ENCODE assay signal across 19 mouse cellular contexts in the genomic region with DNA sequence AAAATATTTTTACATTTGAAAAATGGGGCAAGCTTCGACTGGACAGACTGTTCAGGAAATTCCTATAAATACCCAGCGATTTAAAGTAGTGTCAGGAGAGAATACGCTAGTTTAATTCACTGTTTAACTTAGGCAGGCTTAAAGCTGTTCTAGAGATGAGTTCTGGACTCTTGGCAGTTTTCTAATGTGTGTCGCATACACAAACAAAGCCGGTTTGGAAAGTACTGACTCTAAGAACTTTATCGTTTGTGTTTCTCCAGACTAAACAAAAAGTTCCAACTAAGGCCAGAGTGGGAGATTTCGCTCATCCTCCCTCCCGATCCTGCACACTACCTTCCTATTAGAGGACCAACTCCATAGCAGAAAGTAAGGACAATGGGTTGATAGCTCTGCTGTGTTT.
DNase-seq lines count a peak whose midpoint lies in the region; ATAC-seq and TF ChIP-seq lines count a peak whose summit lies in the region.
"Had no signal": no experiment of that assay in that cellular context is flagged by ENCODE, and none has a peak within 500 bp of the region (broad histone marks: within the 10 kb centered on the region; RNA-seq: fewer than 3 reads in every experiment).

No protein-coding gene starts in this region.

- no peaks in the 10 kb centered on the region for H3K27me3 ChIP-seq in heart, embryonic 13.5 days (replicated peaks)
- no peaks in the 10 kb centered on the region for H3K27me3 ChIP-seq in intestine, embryonic 16.5 days (replicated peaks; ENCODE audit: control insufficient read depth, insufficient read depth, low read length)
- H3K27me3 ChIP-seq in intestine, embryonic 15.5 days (replicated peaks), result no peaks in the 10 kb centered on the region
- no peaks in the 10 kb centered on the region for H3K27me3 ChIP-seq in lung, embryonic 16.5 days (ENCODE audit: control insufficient read depth, insufficient read depth, low read depth, low read length)
- no peaks in the 10 kb centered on the region for H3K27me3 ChIP-seq in forebrain, embryonic 10.5 days (ENCODE audit: poor library complexity, severe bottlenecking)
- H3K27me3 ChIP-seq: embryonic facial prominence, embryonic 15.5 days; forebrain, embryonic 15.5 days; hindbrain, embryonic 13.5 days had no signal

- H3K9me3 ChIP-seq in heart, embryonic 13.5 days, result peaks cover 7% of the 10 kb centered on the region; the same call in 1 of the 2 replicates
- H3K9me3 ChIP-seq in intestine, embryonic 16.5 days (ENCODE audit: control insufficient read depth, low read length), result 0 out of 2 replicates have a peak, but pooled peaks cover 5% of the 10 kb centered on the region
- H3K9me3 ChIP-seq in intestine, embryonic 15.5 days, result no peaks in the 10 kb centered on the region
- 0 out of 2 replicates have a peak, but pooled peaks cover 4% of the 10 kb centered on the region for H3K9me3 ChIP-seq in lung, embryonic 16.5 days (ENCODE audit: control insufficient read depth, low read length)
- 0 out of 2 replicates have a peak, but pooled peaks cover 4% of the 10 kb centered on the region for H3K9me3 ChIP-seq in forebrain, embryonic 10.5 days
- H3K9me3 ChIP-seq: embryonic facial prominence, embryonic 15.5 days; forebrain, embryonic 15.5 days; hindbrain, embryonic 13.5 days had no signal

- no peak for ATAC-seq in heart, embryonic 13.5 days (ENCODE audit: extremely low read depth, insufficient number of reproducible peaks, low FRiP score, low TSS enrichment)
- ATAC-seq in intestine, embryonic 16.5 days, result no peak
- no peak for ATAC-seq in intestine, embryonic 15.5 days
- ATAC-seq in lung, embryonic 16.5 days (ENCODE audit: low read depth), result peak; percentile 43
- ATAC-seq: forebrain, embryonic 15.5 days; hindbrain, postnatal 0 days had no signal

- no peak for TF ChIP-seq CTCF in lung, adult 2 months (IDR thresholded peaks at IDR 0.05; ENCODE audit: insufficient read depth, low read length)

- TF ChIP-seq POLR2A in lung, adult 2 months (IDR thresholded peaks at IDR 0.05; ENCODE audit: borderline replicate concordance, extremely low read depth, low read depth, low read length), result no peak

- 76% methylated on average over 8 of the region's 8 CpGs for WGBS in heart, embryonic 13.5 days
- 61% methylated on average over 8 of the region's 8 CpGs for WGBS in intestine, embryonic 16.5 days
- WGBS in intestine, embryonic 15.5 days, result 44% methylated on average over 8 of the region's 8 CpGs
- WGBS in lung, embryonic 16.5 days, result 46% methylated on average over 8 of the region's 8 CpGs
- WGBS in lung, adult 2 months, result 53% methylated on average over 8 of the region's 8 CpGs
- WGBS in forebrain, embryonic 10.5 days, result 92% methylated on average over 8 of the region's 8 CpGs

- H3K4me3 ChIP-seq in heart, embryonic 13.5 days, result no peak overlapping the region
- H3K4me3 ChIP-seq in intestine, embryonic 16.5 days (ENCODE audit: low read length), result no peak overlapping the region
- no peak overlapping the region for H3K4me3 ChIP-seq in intestine, embryonic 15.5 days (replicated peaks)
- no peak overlapping the region for H3K4me3 ChIP-seq in lung, embryonic 16.5 days (ENCODE audit: low read length)
- H3K4me3 ChIP-seq in lung, adult 2 months (replicated peaks; ENCODE audit: extremely low read depth, low read depth, low read length), result no peak overlapping the region
- H3K4me3 ChIP-seq in forebrain, embryonic 10.5 days, result no peak overlapping the region
- H3K4me3 ChIP-seq: embryonic facial prominence, embryonic 15.5 days; erythroblast, embryonic 14.5 days; forebrain, embryonic 15.5 days; hindbrain, embryonic 13.5 days had no signal

- no peak overlapping the region for H3K9ac ChIP-seq in heart, embryonic 13.5 days
- H3K9ac ChIP-seq in intestine, embryonic 16.5 days (ENCODE audit: low read depth, low read length), result no peak overlapping the region
- no peak overlapping the region for H3K9ac ChIP-seq in intestine, embryonic 15.5 days
- H3K9ac ChIP-seq in lung, embryonic 16.5 days (ENCODE audit: low read length), result no peak overlapping the region
- H3K9ac ChIP-seq: embryonic facial prominence, embryonic 15.5 days; forebrain, embryonic 15.5 days; hindbrain, embryonic 13.5 days had no signal

- H3K27ac ChIP-seq in heart, embryonic 13.5 days (replicated peaks), result peak overlapping the region; percentile 38
- peak overlapping the region; percentile 9; the same call in 1 of the 2 replicates for H3K27ac ChIP-seq in intestine, embryonic 16.5 days (ENCODE audit: low read length)
- H3K27ac ChIP-seq in intestine, embryonic 15.5 days, result no peak overlapping the region
- peak overlapping the region; percentile 29 for H3K27ac ChIP-seq in lung, embryonic 16.5 days (ENCODE audit: low read length)
- no peak overlapping the region for H3K27ac ChIP-seq in forebrain, embryonic 10.5 days
- H3K27ac ChIP-seq: embryonic facial prominence, embryonic 15.5 days; forebrain, embryonic 15.5 days; hindbrain, embryonic 13.5 days; hindbrain, postnatal 0 days had no signal

- H3K4me2 ChIP-seq in heart, embryonic 13.5 days, result no peak overlapping the region
- no peak overlapping the region for H3K4me2 ChIP-seq in intestine, embryonic 16.5 days (ENCODE audit: low read depth, low read length)
- no peak overlapping the region for H3K4me2 ChIP-seq in intestine, embryonic 15.5 days (replicated peaks)
- no peak overlapping the region for H3K4me2 ChIP-seq in lung, embryonic 16.5 days (ENCODE audit: low read depth, low read length)
- H3K4me2 ChIP-seq: embryonic facial prominence, embryonic 15.5 days; forebrain, embryonic 15.5 days; hindbrain, embryonic 13.5 days had no signal

- H3K4me1 ChIP-seq in heart, embryonic 13.5 days, result peaks cover 3% of the 10 kb centered on the region; the same call in 1 of the 2 replicates
- no peaks in the 10 kb centered on the region for H3K4me1 ChIP-seq in intestine, embryonic 16.5 days (ENCODE audit: control insufficient read depth, insufficient read depth, low read length)
- no peaks in the 10 kb centered on the region for H3K4me1 ChIP-seq in intestine, embryonic 15.5 days (replicated peaks)
- peaks cover 7% of the 10 kb centered on the region; the same call in 1 of the 2 replicates for H3K4me1 ChIP-seq in lung, embryonic 16.5 days (replicated peaks; ENCODE audit: control insufficient read depth, insufficient read depth, low read length)
- no peaks in the 10 kb centered on the region; the same call in 1 of the 2 replicates for H3K4me1 ChIP-seq in lung, adult 2 months (ENCODE audit: control insufficient read depth, insufficient read depth, low read length)
- no peaks in the 10 kb centered on the region for H3K4me1 ChIP-seq in forebrain, embryonic 10.5 days
- H3K4me1 ChIP-seq: embryonic facial prominence, embryonic 15.5 days; forebrain, embryonic 15.5 days; hindbrain, embryonic 13.5 days had no signal

- no peak for DNase-seq in heart, adult 8-10 months (ENCODE audit: low spot score)
- DNase-seq in lung, adult 2 months, result no peak
- no peak for DNase-seq in forebrain, embryonic 10.5 days (ENCODE audit: extremely low spot score, low spot score)
- DNase-seq: adrenal gland, postnatal 10 days; cerebellum, adult 11 months; cerebellum, adult 8-10 months; cerebellum, postnatal 14 days; embryo, embryonic 11 days; gastrocnemius, postnatal 36 days; heart, postnatal 10 days had no signal

- no peaks in the 10 kb centered on the region for H3K36me3 ChIP-seq in heart, embryonic 13.5 days
- H3K36me3 ChIP-seq in intestine, embryonic 16.5 days (ENCODE audit: control insufficient read depth, insufficient read depth, low read length), result no peaks in the 10 kb centered on the region
- H3K36me3 ChIP-seq in intestine, embryonic 15.5 days, result no peaks in the 10 kb centered on the region
- no peaks in the 10 kb centered on the region for H3K36me3 ChIP-seq in lung, embryonic 16.5 days (ENCODE audit: control insufficient read depth, insufficient read depth, low read length)
- H3K36me3 ChIP-seq in forebrain, embryonic 10.5 days (replicated peaks), result no peaks in the 10 kb centered on the region
- H3K36me3 ChIP-seq: embryonic facial prominence, embryonic 15.5 days; forebrain, embryonic 15.5 days; hindbrain, embryonic 13.5 days had no signal

Comparison
In these comparisons a context has a peak if more than half of its experiments do, and no peak if none do; other contexts are left out.
1. H3K27ac ChIP-seq: peak in heart, embryonic 13.5 days (single experiment), intestine, embryonic 16.5 days (single experiment) and lung, embryonic 16.5 days (single experiment); none in intestine, embryonic 15.5 days (single experiment) and forebrain, embryonic 10.5 days (single experiment).